Mouse (Mus musculus): ENCODE results near the gene Ncam1. TPM values are rescaled to one million over a fixed set of nuclear protein-coding genes. Genes with fewer than 3 reads are reported as not detected.

Gene Ncam1
- polyA plus RNA-seq (2017; shearing (Covaris generic)): under 1 TPM in 1 of 3 experiments, not detected in 2; 0.35 TPM

DNA sequence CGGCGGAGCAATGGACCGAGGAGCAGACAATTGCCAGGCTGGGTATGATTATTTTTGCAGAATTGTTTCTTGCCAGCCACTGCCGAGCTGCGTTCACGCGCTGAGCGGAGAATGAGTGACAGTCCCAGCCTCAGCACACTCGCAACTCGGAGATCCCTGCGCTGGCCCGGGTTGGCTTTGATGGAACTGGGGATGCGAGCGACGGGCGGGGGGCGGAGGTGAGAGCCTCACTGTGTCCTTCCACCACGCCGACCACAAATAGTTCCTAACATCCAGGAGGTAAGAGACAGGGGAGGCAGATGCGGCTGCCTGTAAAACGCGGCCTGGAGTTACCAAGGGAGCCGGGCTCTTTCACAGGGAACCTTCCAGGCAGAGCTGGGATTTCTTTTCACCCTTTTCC is at the start of gene Ncam1:
Gene Ncam1 (minus strand): TSS at position 120 of the 400 bp plus-strand sequence.
- ATAC-seq: no peak

DNA sequence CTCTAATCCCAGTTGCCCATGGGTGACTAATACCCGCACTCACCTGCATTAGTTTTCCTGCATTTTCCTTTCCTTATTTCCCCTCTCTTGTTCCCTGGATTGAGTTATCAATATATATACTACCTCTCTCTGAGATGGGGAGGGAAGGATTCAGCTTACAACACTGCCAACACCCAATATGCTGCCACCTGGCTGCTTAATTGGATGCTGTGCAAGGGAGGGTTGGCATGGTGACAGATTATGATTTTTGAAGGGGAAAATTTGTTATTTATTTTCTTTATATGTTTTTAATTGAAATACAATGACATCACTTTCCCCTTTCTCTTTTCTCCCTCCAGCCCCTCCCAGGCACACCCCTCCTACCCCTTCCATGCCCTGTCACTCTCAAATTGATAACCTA is 35.3 kb upstream of the Ncam1 start:
- no peak for ATAC-seq

DNA sequence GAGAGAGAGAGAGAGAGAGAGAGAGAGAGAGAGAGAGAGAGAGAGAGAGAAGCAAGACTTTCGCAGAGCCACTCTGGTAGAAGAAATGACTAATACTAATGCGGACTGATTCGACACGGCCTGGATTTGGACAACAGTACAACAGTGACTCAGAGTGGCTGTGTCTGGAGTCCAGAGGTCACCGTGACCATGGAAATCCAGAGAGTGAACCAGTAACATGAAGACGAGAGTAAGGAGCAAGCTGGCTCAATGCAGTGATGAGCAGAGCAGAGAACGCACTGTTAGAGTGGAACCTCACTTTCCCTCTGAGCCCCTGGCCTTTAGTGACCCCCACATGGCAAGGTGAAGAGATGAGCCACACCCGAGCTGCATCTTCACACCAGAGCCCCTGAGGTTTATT is 28.9 kb upstream of the Ncam1 start:
- ATAC-seq: no peak

DNA sequence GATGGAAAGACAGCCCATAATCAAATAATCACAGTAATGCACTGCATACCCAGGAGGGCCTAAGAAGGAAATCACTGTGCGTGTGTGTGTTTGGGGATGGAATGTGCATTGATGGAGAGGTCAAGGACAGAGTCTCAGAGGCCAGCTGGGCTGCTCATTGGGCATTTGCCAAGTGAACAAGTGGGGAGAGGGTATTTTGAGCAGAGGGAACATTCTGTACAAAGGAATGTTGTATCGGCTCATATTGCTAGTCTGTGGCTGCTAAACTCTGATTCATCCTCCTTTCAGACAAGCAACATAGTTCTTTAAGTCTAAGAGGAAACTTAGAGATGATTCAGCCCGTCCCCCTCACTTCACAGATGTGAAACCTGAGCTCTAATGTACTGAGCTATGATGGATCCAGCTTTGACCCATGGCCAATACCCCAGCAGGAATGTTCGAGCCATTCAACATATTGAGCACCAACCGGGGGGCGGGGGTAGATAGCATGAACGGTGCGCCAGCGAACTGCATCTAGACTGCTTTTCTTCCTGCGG is 17.5 kb upstream of the Ncam1 start:
- no peak for ATAC-seq

DNA sequence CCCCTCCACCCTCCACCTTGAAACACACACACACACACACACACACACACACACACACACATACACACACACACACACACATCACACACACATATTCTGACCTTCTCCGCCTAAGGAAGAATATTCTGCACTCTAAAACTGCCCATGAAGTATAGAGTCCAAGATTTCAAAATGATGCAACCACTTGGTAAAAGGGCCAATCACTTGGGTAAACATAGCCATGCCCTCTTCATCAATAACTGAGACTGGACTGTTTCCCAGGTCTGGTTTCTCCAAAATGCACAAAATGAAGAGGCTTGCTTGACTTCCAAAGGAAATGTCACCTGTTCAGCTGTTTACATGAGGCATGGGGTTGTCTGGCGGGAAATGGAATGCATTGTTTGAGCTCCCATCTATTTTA is 15.7 kb upstream of the Ncam1 start:
- ATAC-seq: no peak

DNA sequence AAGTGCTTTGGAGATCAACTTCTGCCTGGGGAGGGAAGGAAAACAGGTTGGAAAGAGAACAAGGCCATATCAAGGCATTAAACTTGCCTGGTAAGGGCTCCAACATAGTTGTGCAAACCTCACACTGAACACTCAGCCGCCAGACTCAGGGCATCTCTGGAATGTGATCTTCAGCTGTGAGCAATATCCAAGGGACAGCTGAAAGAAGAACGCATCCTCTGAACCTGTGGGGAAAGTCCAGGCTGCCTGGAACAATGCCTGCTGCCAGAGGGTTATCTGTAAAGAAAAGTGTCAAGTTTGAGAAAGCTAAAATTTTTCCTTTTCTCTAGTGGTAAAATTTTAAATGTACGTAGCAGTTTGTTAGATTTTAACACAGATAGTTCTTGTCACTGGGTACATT is 4.5 kb upstream of the Ncam1 start:
- ATAC-seq: no peak

DNA sequence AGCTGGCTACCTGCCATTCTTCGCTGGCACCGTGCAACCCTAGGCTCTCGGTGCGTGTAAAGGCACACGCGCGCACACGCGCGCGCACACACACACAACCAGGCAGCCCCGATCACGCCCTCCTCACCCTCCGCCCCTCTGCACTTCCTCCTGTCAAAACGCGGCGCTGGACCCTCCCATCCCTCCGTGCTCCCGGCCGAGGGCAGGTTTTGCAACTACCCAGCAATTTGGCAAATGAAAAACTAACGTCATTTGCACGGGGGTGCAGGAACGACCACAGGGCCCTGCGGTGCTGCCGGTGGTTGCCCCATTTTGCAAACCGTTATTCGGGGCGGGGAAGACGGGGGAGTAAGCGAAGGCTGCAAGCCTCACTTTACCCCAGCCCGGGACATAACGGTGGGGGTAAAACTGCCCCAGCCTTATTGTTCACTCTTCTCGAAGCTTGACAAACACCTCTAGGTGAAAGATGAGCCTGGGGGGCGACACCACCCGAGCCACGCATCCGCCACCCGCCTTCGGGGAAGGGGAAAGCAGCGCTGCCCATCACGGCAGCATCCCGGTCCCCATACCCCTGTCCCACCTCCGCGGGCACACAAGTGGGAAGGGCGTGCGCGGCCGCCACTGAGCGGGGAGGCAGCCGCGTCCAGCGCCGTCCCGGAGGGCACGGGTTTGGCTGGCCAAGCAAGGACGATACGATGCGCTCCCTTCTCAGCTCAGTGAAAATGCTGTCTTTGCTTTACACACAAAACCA is 729 bp downstream of the Ncam1 start:
- ATAC-seq: no peak

DNA sequence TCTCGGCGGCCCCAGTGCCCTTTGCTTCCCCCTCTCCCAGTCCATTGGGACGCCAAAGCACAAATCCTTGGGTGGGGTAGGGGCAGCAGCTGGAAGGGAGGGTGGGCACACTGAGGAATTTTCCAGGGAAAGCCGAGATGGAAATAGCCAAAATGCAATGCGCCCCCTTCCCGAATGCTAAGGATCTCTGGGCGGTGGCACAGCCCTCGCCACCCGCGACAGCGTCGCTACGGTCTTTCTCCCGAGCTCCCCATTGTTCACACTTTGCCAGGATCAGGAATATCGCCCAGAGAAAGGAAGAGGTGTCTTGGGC is 1.3 kb downstream of the Ncam1 start:
- ATAC-seq: no peak

DNA sequence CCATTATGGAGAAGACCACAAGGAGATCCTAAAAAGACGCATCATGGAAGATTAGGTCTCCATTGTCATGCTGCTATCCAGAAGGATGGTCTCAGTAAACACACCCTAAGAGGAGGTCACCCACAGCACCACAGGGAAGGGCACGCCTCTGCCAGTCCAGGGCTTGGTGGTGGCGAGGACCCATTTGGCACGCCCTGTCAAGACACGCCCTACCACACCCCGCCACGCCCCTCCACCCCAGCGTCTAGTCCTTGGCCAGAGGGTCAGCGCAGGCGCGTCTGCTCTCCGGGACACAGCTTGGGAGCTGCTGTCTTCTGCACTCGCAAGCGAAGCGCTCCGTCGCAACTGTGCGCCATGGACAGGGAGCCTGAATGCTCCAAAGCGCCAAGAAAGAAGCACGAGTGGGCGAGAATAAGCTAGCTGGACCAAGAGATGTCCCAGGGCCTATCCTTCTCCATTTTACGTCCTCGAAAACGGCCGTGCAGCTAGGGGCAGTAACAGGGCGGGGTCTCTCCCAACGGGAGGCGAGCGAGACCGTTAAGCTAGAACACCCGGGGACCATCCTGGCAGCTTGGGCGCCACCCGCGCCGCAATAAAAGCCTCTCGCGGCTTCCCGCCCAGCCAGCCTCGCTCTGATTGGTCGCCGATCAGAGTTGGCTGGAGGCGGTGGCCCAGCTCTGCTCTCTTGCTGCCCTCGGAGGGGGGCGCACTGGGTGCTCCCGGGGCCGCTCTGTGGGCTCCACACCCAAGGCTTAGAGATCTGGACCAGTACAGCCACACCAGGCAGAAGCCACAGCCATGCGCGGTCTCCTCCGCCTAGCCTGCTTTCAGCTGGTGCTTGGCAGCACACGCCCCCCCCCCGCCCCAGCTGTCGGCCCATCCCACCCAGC is 1.9 kb downstream of the Ncam1 start:
- ATAC-seq: no peak

DNA sequence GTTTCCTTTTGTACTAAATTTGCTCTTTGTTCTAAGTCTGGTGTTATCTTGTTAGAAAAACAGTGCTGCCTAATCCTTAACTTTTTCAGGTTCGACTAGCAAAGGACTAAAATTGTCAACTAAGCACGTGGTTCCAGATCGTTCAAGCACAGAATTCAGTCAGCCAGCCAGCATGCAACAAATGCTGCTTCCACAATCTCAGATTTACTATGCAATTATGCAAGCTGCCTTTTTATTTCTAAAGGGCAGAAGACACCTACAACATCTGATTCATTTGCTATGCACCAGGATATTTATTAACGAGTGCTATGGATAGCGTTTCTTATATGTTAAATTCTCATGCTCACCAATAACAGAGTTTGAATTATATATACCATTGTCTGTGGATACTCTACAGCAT is 2.8 kb downstream of the Ncam1 start:
- no peak for ATAC-seq

DNA sequence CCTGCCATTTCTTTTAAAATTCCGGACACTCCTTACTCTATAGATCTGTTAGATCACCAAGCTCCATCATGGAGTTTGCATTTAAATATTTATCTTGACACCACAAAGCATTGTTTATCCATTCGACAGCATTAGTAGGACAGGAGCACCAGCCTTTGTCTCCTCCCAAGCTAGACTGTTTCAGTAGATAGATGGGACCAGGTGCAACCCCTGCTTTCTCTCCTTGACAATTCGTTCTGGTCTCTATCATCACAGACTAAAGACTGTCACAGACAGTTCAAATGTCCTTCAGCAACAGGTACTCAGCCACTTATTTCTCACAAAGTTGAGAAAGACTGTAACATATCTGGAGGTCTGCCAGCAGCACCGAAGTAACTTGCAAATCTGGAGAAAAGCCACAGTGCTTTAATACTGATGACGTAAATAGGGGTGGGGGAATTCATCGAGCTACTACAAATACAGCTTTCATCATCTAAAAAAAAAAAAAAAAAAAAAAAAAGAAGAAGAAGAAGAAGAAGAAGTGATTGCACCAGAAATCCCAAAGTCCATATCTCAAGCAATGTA is 4.7 kb downstream of the Ncam1 start:
- no peak for ATAC-seq

DNA sequence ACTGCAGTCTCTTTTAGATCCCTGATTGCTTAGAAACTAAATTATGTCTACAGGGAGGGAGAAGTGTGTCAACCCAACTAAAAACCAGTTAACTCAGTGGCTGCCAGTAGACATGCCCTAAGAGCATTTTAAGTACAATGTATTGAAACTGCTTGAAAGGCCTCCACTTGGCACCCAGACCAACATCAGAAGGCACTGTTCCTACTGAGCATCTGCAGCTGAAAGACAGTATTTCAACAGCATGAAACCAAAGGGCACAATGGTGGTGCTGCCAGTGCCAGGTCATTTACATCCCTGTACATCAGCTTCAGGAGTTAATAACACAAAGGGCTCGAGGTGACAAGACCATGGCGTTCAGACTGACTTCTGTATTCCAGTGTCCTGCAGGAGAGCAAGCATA is 5.5 kb downstream of the Ncam1 start:
- no peak for ATAC-seq

DNA sequence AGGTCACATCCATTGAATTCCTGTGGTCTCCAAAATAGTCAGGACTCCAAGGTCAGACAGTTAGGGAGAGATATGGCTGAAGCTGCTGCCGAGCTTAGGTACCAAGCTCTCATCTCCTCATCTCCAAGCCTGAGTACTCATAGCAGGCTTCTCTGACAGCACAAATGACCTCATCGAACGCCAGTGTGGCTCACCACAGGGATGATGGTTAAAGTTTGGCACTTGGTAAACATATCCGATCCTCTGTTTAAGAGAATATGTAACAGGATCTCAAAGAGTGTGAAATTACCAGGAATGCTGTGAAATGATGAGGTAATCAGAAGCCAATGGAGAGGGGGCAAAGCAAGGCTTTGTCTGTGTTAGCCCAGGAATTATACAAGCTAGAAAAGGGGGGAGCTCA is 6.1 kb downstream of the Ncam1 start:
- ATAC-seq: no peak

DNA sequence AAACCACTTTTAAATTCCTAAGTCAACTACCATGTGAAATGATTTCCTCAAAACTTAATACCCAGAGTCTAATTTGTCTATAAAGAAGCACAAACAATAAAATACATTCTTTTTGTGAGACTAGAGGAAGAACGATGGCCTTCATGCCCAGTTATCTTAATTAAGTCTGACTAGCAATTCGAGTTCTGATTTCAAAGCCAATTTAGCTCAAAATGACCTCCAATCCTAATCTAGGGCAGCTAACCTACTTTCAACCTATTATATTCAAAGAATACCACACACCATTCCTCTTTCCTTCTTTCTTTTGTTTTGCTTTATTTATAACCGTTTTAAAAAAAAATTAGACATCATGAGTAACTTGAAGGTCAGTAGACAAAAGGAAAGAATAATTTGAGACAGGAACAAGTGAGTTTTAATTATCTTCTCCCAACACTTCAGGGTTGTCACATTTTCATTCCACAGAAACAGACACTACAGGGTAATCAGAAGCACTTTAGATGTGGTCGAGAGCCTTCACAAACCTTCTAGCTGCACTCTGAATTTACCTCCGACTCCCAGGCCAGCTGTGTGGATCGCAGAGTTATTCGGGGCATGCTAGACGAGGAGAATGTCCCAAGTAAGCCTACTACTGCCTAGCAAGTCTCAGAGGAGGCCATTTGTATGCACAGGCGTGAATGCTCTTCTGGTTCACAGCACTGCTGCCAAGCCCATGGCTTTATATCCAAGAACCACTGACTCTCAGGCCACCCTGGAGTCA is 17.5 kb downstream of the Ncam1 start:
- ATAC-seq: no peak

DNA sequence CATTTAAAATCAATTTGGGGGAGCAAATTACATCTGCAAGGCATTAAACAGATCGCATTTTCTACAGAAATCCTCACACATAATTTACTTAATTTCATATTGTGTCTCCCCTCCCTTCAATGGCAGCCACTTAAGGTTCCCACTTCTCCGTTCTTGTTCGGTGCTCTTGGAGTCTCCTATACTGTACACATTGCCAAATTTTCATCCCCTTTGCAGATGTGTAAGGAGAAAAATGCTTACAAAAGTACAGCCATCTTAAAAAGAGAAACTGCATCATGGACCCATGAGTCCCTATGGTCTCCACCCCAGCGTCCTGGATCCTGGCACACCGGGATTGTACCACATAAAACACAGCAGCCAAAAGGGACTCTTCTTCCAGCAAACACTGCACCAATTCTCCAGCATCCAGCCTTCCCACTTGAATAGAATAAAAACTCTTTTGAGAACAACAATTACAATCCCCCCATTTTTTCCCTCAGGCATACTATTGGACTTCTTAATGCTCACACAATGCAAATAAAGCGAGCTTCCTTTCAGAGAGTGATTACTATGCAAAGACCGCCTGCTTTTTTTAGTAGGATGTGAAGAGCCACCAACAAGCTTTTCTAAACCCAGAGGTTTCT is 21.6 kb downstream of the Ncam1 start:
- ATAC-seq: no peak

DNA sequence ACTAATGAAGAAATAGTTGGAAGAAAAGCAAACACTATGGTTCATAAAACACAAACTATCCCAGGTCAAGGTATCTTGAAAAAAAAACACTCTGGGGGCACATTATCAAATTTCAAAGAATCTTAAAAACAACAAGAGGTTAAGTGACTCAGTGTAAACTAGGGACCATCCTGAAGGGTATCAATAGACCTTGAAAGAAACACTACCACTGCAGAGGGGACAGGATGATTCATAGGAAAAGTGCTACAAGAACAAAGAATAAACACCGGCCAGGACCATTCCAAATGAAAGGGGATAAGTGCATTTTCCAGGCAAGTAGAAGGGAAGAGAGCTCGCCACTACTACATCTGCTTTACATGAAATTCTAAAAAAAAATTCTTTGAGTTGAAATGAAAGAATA is 32.1 kb downstream of the Ncam1 start:
- ATAC-seq: no peak

DNA sequence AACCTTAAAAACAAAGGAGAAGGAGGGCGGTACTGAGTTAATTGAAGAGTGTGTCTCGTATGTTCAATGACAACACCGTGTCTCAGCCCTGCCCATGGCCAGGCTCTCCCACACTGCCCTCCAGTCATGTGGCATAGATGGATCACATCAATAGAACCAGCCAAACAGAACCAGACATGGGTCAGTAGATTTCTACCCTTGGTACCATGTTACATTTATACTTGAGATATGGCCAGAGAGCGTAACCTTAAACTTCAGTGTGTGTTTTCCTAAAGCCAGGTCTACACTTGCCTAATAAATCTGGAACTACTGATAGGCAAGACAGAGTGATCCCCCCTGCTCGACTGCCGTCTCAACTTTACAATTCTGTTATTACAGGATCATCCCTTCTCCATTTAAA is 38.2 kb downstream of the Ncam1 start:
- ATAC-seq: no peak

DNA sequence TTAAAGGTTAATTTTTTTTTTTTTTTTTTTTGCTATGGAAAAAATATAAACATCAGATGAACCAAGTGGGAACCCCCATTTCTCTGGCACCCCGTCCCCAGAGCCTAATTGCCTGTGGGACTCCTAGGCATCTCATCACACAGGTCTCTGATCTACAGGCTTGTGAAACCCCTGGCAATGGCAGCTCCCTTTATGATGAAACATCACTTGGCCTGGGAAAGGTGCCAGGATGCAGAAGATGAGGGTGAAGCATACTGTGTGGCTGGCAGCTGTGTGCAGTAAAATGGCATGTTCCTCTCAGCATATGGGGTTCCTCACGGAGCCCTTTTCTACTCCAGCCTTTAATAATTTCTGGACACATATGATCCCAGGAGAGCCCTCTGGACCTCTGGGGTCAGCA is 40.3 kb downstream of the Ncam1 start:
- no peak for ATAC-seq

DNA sequence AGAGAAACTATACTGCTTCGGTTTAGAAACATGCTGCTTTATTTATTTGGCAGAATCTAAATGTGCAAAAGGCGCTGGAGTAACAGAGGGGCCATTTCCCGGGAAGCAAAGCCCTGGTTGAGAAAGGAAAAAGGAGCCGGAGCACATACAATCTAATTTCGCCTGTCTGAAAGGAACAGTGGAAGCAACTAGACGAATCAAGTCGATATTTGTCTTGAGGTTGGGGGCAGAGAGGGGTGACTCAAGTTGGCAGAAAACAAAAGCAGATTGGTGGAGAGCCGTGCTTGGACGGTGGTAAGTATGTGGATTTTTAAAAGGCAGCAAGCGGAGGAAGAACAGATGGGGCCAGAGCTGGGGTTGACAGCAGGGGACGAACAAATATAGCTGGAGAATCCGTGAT is 40.7 kb downstream of the Ncam1 start:
- ATAC-seq: no peak

DNA sequence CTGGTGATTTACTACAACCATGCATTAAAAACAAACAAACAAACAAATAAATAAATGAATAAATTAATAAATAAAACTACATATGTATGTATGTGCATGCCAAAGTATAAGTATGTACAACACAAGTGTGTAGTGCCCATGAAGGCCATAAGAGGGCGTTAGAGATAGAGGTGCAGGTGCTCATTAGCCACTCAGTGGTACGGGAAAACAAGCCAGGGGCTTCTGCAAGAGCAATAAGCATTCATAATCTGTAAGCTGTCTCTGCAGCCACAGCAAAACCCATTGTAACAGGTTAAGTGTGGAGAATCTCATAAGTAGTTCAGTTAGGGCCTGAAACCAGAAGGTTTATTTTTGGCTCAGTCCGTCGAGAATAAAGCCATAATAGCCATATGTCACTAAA is 41.1 kb downstream of the Ncam1 start:
- no peak for ATAC-seq

DNA sequence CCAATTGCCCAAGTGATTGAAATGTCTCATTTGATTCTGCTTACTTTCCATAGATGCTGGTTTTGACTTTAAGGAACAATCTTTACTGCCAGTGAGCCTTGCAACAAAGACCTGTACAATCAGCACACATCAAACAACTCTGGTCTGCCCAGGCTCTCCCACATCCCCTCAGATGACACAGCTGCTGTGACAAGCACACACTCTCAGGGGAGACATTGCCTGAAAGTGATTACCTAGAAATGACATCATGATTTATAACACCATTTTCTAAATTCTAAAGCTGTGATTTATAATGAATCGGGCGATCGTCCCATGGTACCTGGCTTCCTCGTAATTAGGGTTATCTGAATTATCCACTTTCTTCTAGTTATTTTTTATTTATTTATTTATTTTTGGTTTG is 42.0 kb downstream of the Ncam1 start:
- no peak for ATAC-seq

DNA sequence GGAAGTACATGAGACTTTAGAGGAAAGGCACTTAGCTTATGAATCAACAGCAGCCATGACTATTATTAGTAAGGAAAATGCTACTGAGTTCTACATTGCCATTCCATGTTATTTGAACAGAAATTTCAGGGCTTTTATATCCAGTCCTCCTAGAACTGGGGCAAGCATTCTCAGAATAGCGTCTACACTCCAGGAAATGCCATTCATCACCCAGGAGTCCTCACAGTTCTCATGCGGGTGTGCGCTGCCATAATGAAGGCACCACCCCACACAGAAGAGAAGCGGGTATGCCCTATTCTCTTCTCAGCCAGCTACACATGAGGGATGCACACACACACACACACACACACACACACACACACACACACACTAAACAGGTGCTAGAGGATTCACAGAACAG is 43.5 kb downstream of the Ncam1 start:
- no peak for ATAC-seq

DNA sequence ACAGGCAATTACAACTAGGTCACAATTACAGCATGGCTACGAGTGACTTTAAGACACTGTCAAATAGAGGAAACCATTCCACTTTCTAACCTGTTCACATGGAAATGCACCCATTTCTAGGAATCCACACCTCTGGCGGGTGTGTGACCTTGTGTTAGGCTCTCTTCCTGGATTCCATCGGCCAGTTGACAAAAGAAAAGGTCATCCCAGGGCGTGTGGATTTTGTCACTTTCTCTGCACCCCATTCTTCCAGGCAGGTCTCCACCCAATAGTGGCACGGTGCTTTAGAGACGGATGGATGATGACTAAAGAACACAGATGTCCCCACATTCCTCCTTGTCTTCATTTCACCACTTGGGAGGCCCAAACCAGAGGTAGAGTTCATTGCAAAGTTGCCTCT is 47.3 kb downstream of the Ncam1 start:
- ATAC-seq: no peak
